Mouse (Mus musculus): Measurements from ENCODE around the gene Etv6. TPM values are rescaled to one million over a fixed set of nuclear protein-coding genes. Genes with fewer than 3 reads are reported as not detected.

Gene Etv6
- polyA plus RNA-seq, 1 experiment from 2014 or later: 3.4 TPM

- no peaks in the 10 kb centered on the region for H3K36me3 ChIP-seq (ENCODE audit: control insufficient read depth, insufficient read depth, low read length)
- H3K27ac ChIP-seq (ENCODE audit: low read depth, low read length): no peak overlapping the region
- no peak overlapping the region for H3K4me3 ChIP-seq (ENCODE audit: low read length)
- H3K9ac ChIP-seq (ENCODE audit: low read depth, low read length): no peak overlapping the region
- H3K27me3 ChIP-seq (replicated peaks; ENCODE audit: control insufficient read depth, insufficient read depth, low read length): no peaks in the 10 kb centered on the region
- H3K4me2 ChIP-seq (ENCODE audit: low read length): no peak overlapping the region
- no peak for ATAC-seq
- peaks cover 28% of the 10 kb centered on the region for H3K4me1 ChIP-seq (ENCODE audit: control insufficient read depth, insufficient read depth, low read depth, low read length)
- 64% methylated on average over 6 of the region's 6 CpGs for WGBS
- no peaks in the 10 kb centered on the region for H3K9me3 ChIP-seq (ENCODE audit: control insufficient read depth, low read length)
These were observed 117.0 kb downstream of the Etv6 start for GRCm38 (mm10) chr6:134152539-134152938.

DNA sequence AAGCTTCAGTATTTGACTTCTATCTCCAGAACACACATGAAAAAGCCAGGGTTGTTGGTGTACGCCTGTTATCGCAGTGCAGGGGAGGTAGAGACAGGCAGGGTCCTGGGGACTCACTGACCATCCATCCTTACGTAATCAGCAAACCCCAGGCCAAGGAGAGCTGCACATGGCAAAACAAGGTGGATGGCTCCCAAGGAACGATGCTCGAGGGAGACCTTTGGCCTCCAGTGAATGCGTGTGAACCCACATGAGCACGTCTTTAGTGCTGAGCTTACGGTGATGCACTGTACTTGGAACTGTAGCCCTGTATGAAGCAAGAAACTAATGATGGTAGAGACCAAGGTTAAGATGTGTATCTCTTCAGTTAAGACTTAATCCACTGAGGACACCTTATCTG, 119.2 kb downstream of the Etv6 start:
- Histone ChIP-seq H3K4me3 (ENCODE audit: low read length) (no peak overlapping the region), H3K27ac (ENCODE audit: low read depth, low read length) (no peak overlapping the region), H3K9ac (ENCODE audit: low read depth, low read length) (no peak overlapping the region), H3K4me2 (ENCODE audit: low read length) (no peak overlapping the region), H3K36me3 (ENCODE audit: control insufficient read depth, insufficient read depth, low read length) (no peaks in the 10 kb centered on the region), H3K27me3 (replicated peaks; ENCODE audit: control insufficient read depth, insufficient read depth, low read length) (no peaks in the 10 kb centered on the region), H3K4me1 (ENCODE audit: control insufficient read depth, insufficient read depth, low read depth, low read length) (peaks cover 27% of the 10 kb centered on the region), H3K9me3 (ENCODE audit: control insufficient read depth, low read length) (no peaks in the 10 kb centered on the region)
- ATAC-seq: no peak
- WGBS: 88% methylated on average over 8 of the region's 8 CpGs

DNA sequence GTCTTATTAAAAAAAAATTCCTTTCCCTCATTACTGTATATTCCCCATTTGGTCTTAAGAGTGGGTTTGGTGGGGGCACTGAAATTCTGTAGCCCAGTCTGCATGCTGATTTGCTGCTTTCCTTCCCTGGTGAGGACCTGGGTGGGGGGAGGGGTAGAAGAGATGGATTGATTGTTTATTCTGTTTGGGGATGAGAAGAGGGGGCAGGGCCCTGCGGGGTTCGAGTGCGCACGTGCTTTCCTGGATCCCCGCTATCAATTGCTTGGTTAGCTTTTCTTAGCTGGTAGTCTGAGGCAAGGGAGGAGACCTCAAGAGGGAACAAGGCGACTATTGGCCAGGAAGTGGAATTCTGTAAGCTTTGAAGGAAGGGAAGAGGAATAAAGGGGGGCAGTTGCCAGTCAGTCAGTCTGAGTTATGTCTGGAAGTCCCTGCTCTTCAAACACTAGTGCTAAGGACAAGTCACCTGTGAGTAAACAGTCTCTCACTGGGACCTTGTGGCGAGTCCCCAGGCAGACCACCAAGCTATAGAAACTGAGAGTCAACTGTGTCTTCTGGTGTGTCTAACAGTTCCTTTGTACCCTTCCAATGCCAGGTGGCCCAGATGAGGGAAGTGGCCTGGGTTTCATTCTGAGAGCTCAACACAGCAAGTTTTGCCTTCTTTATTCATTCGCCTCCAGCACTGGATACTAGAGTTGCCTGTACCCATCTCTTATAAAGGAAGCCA, 120.6 kb downstream of the Etv6 start:
- Histone ChIP-seq H3K9ac (ENCODE audit: low read depth, low read length) (no peak overlapping the region), H3K27ac (ENCODE audit: low read depth, low read length) (no peak overlapping the region), H3K4me2 (ENCODE audit: low read length) (no peak overlapping the region), H3K9me3 (ENCODE audit: control insufficient read depth, low read length) (no peaks in the 10 kb centered on the region), H3K36me3 (ENCODE audit: control insufficient read depth, insufficient read depth, low read length) (no peaks in the 10 kb centered on the region), H3K4me1 (ENCODE audit: control insufficient read depth, insufficient read depth, low read depth, low read length) (peaks cover 27% of the 10 kb centered on the region), H3K27me3 (replicated peaks; ENCODE audit: control insufficient read depth, insufficient read depth, low read length) (no peaks in the 10 kb centered on the region), H3K4me3 (ENCODE audit: low read length) (no peak overlapping the region)
- ATAC-seq: 0 out of 2 replicates have a peak, but pooled peaks have one; percentile 19
- WGBS: 31% methylated on average over 8 of the region's 8 CpGs

GRCm38 (mm10) chr6:134157533-134158115, 122.1 kb downstream of the Etv6 start:
- H3K4me2 ChIP-seq (ENCODE audit: low read length): no peak overlapping the region
- WGBS: 29% methylated on average over 6 of the region's 6 CpGs
- no peak overlapping the region for H3K9ac ChIP-seq (ENCODE audit: low read depth, low read length)
- no peaks in the 10 kb centered on the region for H3K9me3 ChIP-seq (ENCODE audit: control insufficient read depth, low read length)
- no peaks in the 10 kb centered on the region for H3K27me3 ChIP-seq (replicated peaks; ENCODE audit: control insufficient read depth, insufficient read depth, low read length)
- no peak overlapping the region for H3K4me3 ChIP-seq (ENCODE audit: low read length)
- peak; percentile 81 for ATAC-seq
- no peak overlapping the region for H3K27ac ChIP-seq (ENCODE audit: low read depth, low read length)
- no peaks in the 10 kb centered on the region for H3K36me3 ChIP-seq (ENCODE audit: control insufficient read depth, insufficient read depth, low read length)
- H3K4me1 ChIP-seq (ENCODE audit: control insufficient read depth, insufficient read depth, low read depth, low read length): peaks cover 22% of the 10 kb centered on the region

DNA sequence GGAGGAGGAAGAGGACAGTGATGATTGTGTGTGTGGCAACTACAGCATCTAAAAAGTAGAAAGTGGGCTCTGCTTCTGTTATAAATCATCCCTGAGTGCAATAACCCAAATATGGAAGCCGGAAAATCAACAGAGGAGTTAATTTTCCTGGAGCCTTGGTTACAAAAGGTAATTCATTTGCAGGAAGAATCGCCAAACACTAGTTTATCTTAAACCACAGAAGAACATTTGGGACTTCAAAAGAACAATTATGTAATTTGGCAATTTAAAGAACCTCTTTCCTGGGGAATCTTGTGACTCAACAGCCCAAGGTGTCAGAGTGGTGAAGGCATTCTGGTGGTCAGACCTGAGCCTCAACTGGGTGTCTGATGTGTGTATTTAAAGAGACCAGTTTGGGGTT, 122.7 kb downstream of the Etv6 start:
- Histone ChIP-seq H3K27ac (ENCODE audit: low read depth, low read length) (no peak overlapping the region), H3K27me3 (replicated peaks; ENCODE audit: control insufficient read depth, insufficient read depth, low read length) (no peaks in the 10 kb centered on the region)
- WGBS: 84% methylated on average over 2 of the region's 2 CpGs

GRCm38 (mm10) chr6:134159672-134160071, 124.2 kb downstream of the Etv6 start:
- Histone ChIP-seq H3K9me3 (ENCODE audit: control insufficient read depth, low read length) (no peaks in the 10 kb centered on the region), H3K4me1 (ENCODE audit: control insufficient read depth, insufficient read depth, low read depth, low read length) (peaks cover 22% of the 10 kb centered on the region), H3K4me2 (ENCODE audit: low read length) (no peak overlapping the region), H3K27ac (ENCODE audit: low read depth, low read length) (no peak overlapping the region), H3K36me3 (ENCODE audit: control insufficient read depth, insufficient read depth, low read length) (no peaks in the 10 kb centered on the region), H3K4me3 (ENCODE audit: low read length) (no peak overlapping the region), H3K9ac (ENCODE audit: low read depth, low read length) (no peak overlapping the region), H3K27me3 (replicated peaks; ENCODE audit: control insufficient read depth, insufficient read depth, low read length) (no peaks in the 10 kb centered on the region)
- 89% methylated on average over 4 of the region's 4 CpGs for whole genome bisulfite sequencing
- no peak for ATAC-seq

More for the DNA sequence above, 122.7 kb downstream of the Etv6 start:
- no peak overlapping the region for H3K4me2 ChIP-seq (ENCODE audit: low read length)
- no peak for ATAC-seq
- no peaks in the 10 kb centered on the region for H3K9me3 ChIP-seq (ENCODE audit: control insufficient read depth, low read length)
- H3K9ac ChIP-seq (ENCODE audit: low read depth, low read length): no peak overlapping the region
- peaks cover 22% of the 10 kb centered on the region for H3K4me1 ChIP-seq (ENCODE audit: control insufficient read depth, insufficient read depth, low read depth, low read length)
- H3K36me3 ChIP-seq (ENCODE audit: control insufficient read depth, insufficient read depth, low read length): no peaks in the 10 kb centered on the region
- no peak overlapping the region for H3K4me3 ChIP-seq (ENCODE audit: low read length)

- H3K27me3 ChIP-seq (replicated peaks; ENCODE audit: control insufficient read depth, insufficient read depth, low read length): no peaks in the 10 kb centered on the region
- WGBS: 70% methylated on average over 13 of the region's 13 CpGs
- no peak overlapping the region for H3K9ac ChIP-seq (ENCODE audit: low read depth, low read length)
- no peak for ATAC-seq
- H3K9me3 ChIP-seq (ENCODE audit: control insufficient read depth, low read length): no peaks in the 10 kb centered on the region
- H3K4me1 ChIP-seq (ENCODE audit: control insufficient read depth, insufficient read depth, low read depth, low read length): peaks cover 19% of the 10 kb centered on the region
- H3K4me3 ChIP-seq (ENCODE audit: low read length): no peak overlapping the region
- no peak overlapping the region for H3K27ac ChIP-seq (ENCODE audit: low read depth, low read length)
- H3K4me2 ChIP-seq (ENCODE audit: low read length): no peak overlapping the region
- H3K36me3 ChIP-seq (ENCODE audit: control insufficient read depth, insufficient read depth, low read length): no peaks in the 10 kb centered on the region
These were observed 125.5 kb downstream of the Etv6 start for GRCm38 (mm10) chr6:134161040-134161439.

- Histone ChIP-seq H3K36me3 (ENCODE audit: control insufficient read depth, insufficient read depth, low read length) (no peaks in the 10 kb centered on the region), H3K4me1 (ENCODE audit: control insufficient read depth, insufficient read depth, low read depth, low read length) (no peaks in the 10 kb centered on the region), H3K9ac (ENCODE audit: low read depth, low read length) (no peak overlapping the region), H3K4me2 (ENCODE audit: low read length) (no peak overlapping the region), H3K4me3 (ENCODE audit: low read length) (no peak overlapping the region), H3K27me3 (replicated peaks; ENCODE audit: control insufficient read depth, insufficient read depth, low read length) (no peaks in the 10 kb centered on the region), H3K9me3 (ENCODE audit: control insufficient read depth, low read length) (no peaks in the 10 kb centered on the region), H3K27ac (ENCODE audit: low read depth, low read length) (no peak overlapping the region)
- no peak for ATAC-seq
- 78% methylated on average over 1 of the region's 1 CpGs for WGBS
These were observed 127.8 kb downstream of the Etv6 start for GRCm38 (mm10) chr6:134163346-134163745.

GRCm38 (mm10) chr6:134164356-134164755, 128.9 kb downstream of the Etv6 start:
- H3K4me1 ChIP-seq (ENCODE audit: control insufficient read depth, insufficient read depth, low read depth, low read length): no peaks in the 10 kb centered on the region
- no peaks in the 10 kb centered on the region for H3K27me3 ChIP-seq (replicated peaks; ENCODE audit: control insufficient read depth, insufficient read depth, low read length)
- H3K4me3 ChIP-seq (ENCODE audit: low read length): no peak overlapping the region
- H3K9ac ChIP-seq (ENCODE audit: low read depth, low read length): no peak overlapping the region
- no peak for ATAC-seq
- no peaks in the 10 kb centered on the region for H3K36me3 ChIP-seq (ENCODE audit: control insufficient read depth, insufficient read depth, low read length)
- 74% methylated on average over 8 of the region's 8 CpGs for WGBS
- no peak overlapping the region for H3K27ac ChIP-seq (ENCODE audit: low read depth, low read length)
- H3K9me3 ChIP-seq (ENCODE audit: control insufficient read depth, low read length): no peaks in the 10 kb centered on the region
- no peak overlapping the region for H3K4me2 ChIP-seq (ENCODE audit: low read length)
